23 mouse cellular contexts compared by ENCODE assay signal in the genomic region with DNA sequence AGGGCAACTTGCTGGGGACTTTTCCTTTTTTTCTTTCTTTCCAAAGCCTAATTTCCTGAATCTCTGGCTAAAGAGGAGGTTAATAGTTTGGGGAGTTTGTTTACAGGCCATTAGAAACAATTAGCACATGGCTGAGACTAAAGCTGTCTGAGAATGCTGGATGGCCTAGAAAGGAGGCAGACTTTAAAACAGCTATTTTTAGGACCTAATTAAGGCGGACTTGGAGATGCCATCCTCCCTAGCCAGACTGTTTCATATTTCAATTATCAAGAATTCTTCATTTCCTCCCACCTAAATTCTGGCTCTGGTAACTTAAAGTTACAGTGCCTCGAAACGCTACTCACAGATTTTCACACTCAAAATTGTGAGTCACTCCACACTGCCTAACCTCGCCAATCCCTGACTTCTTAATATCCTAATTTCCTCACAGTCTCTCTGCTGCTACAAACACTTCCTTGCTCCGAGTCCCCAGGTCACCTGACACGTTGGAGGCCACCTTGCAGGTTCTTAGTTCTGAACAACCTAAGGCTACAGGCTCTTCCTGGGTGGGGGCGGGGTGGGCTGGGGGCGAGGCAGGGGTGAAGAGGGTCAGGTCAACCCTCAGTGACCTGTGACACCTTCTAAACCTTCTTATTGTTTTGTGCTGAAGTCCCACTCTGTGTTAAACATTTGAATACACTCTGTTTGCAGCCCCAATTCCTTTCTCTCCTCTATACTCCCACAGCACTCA.
DNase-seq lines count a peak whose midpoint lies in the region; ATAC-seq and TF ChIP-seq lines count a peak whose summit lies in the region.
"Had no signal": no experiment of that assay in that cellular context is flagged by ENCODE, and none has a peak within 500 bp of the region (broad histone marks: within the 10 kb centered on the region; RNA-seq: fewer than 3 reads in every experiment).

No protein-coding gene starts in this region.

- peak; percentile 10 for DNase-seq in hindbrain, postnatal 0 days (ENCODE audit: low spot score)
- DNase-seq in midbrain, postnatal 0 days (ENCODE audit: low spot score), result peak; percentile 36
- no peak for DNase-seq in midbrain, embryonic 11.5 days (ENCODE audit: low spot score, missing footprints)
- peak; percentile 79 for DNase-seq in brain, adult 2 months (ENCODE audit: low read depth, low spot score)
- no peak for DNase-seq in gastrocnemius, adult 2 months
- no peak for DNase-seq in neural tube, embryonic 10.5 days (ENCODE audit: extremely low spot score, low spot score)
- DNase-seq: adrenal gland, postnatal 36 days; cerebellum, adult 8-10 months; heart, postnatal 4 days; kidney, adult 8-10 months; left cerebral cortex, postnatal 4 days; lung, adult 2 months; thymus, postnatal 25 days had no signal

- no peak overlapping the region for H3K4me2 ChIP-seq in hindbrain, postnatal 0 days (ENCODE audit: low read depth, low read length)
- H3K4me2 ChIP-seq in hindbrain, embryonic 16.5 days (ENCODE audit: low read length), result no peak overlapping the region
- H3K4me2 ChIP-seq in midbrain, postnatal 0 days (ENCODE audit: low read depth, low read length, poor library complexity, severe bottlenecking), result no peak overlapping the region
- H3K4me2 ChIP-seq in midbrain, embryonic 11.5 days, result no peak overlapping the region
- H3K4me2 ChIP-seq: embryonic facial prominence, embryonic 12.5 days; heart, embryonic 15.5 days; liver, embryonic 11.5 days had no signal

- intact Hi-C loops in gastrocnemius, adult 2 months (cut with DNase I), result no loop called here

- H3K9ac ChIP-seq in hindbrain, postnatal 0 days (replicated peaks; ENCODE audit: low read length), result no peak overlapping the region
- H3K9ac ChIP-seq in hindbrain, embryonic 16.5 days (ENCODE audit: low read depth, low read length), result no peak overlapping the region
- no peak overlapping the region for H3K9ac ChIP-seq in midbrain, postnatal 0 days (replicated peaks; ENCODE audit: low read length, poor library complexity, severe bottlenecking)
- no peak overlapping the region for H3K9ac ChIP-seq in midbrain, embryonic 11.5 days (ENCODE audit: low read length)
- H3K9ac ChIP-seq: embryonic facial prominence, embryonic 12.5 days; heart, embryonic 15.5 days had no signal

- H3K4me3 ChIP-seq in hindbrain, postnatal 0 days (ENCODE audit: low read length), result no peak overlapping the region
- H3K4me3 ChIP-seq in hindbrain, embryonic 16.5 days (ENCODE audit: low read length), result no peak overlapping the region
- no peak overlapping the region for H3K4me3 ChIP-seq in midbrain, postnatal 0 days (ENCODE audit: low read depth, low read length)
- no peak overlapping the region for H3K4me3 ChIP-seq in midbrain, embryonic 11.5 days (ENCODE audit: low read depth, low read length)
- H3K4me3 ChIP-seq in gastrocnemius, adult 2 months, result no peak overlapping the region
- H3K4me3 ChIP-seq: embryonic facial prominence, embryonic 12.5 days; heart, embryonic 15.5 days; left cerebral cortex, adult 2 months; megakaryocyte, embryonic 14.5 days had no signal

- 49% methylated on average over 8 of the region's 8 CpGs for WGBS in hindbrain, postnatal 0 days
- WGBS in hindbrain, embryonic 16.5 days, result 43% methylated on average over 8 of the region's 8 CpGs
- whole genome bisulfite sequencing in midbrain, postnatal 0 days, result 52% methylated on average over 8 of the region's 8 CpGs
- WGBS in midbrain, embryonic 11.5 days, result 42% methylated on average over 8 of the region's 8 CpGs

- no peaks in the 10 kb centered on the region for H3K9me3 ChIP-seq in hindbrain, postnatal 0 days (ENCODE audit: low read length)
- no peaks in the 10 kb centered on the region for H3K9me3 ChIP-seq in hindbrain, embryonic 16.5 days (ENCODE audit: control insufficient read depth, low read length)
- no peaks in the 10 kb centered on the region for H3K9me3 ChIP-seq in midbrain, postnatal 0 days (ENCODE audit: low read length)
- no peaks in the 10 kb centered on the region for H3K9me3 ChIP-seq in midbrain, embryonic 11.5 days (ENCODE audit: control insufficient read depth, low read length)
- H3K9me3 ChIP-seq: embryonic facial prominence, embryonic 12.5 days; G1E; heart, embryonic 15.5 days had no signal

- no peak for ATAC-seq in hindbrain, postnatal 0 days
- ATAC-seq in hindbrain, embryonic 16.5 days, result no peak
- ATAC-seq in midbrain, postnatal 0 days (ENCODE audit: low FRiP score), result no peak
- ATAC-seq in midbrain, embryonic 11.5 days (ENCODE audit: low FRiP score), result no peak
- ATAC-seq: forebrain, embryonic 14.5 days; inflammation-experienced regulatory T-cells, adult 6 months; midbrain, embryonic 16.5 days had no signal

- no peaks in the 10 kb centered on the region for H3K27me3 ChIP-seq in hindbrain, postnatal 0 days (ENCODE audit: insufficient read depth, low read length)
- H3K27me3 ChIP-seq in hindbrain, embryonic 16.5 days (replicated peaks; ENCODE audit: control insufficient read depth, insufficient read depth, low read length), result no peaks in the 10 kb centered on the region
- H3K27me3 ChIP-seq in midbrain, postnatal 0 days (ENCODE audit: insufficient read depth, low read length), result no peaks in the 10 kb centered on the region
- H3K27me3 ChIP-seq in midbrain, embryonic 11.5 days (ENCODE audit: control insufficient read depth, insufficient read depth, low read length), result no peaks in the 10 kb centered on the region
- H3K27me3 ChIP-seq: embryonic facial prominence, embryonic 12.5 days; heart, embryonic 15.5 days; megakaryocyte, embryonic 14.5 days had no signal

- H3K4me1 ChIP-seq in hindbrain, postnatal 0 days (ENCODE audit: insufficient read depth, low read length), result no peaks in the 10 kb centered on the region
- no peaks in the 10 kb centered on the region for H3K4me1 ChIP-seq in hindbrain, embryonic 16.5 days (ENCODE audit: control insufficient read depth, insufficient read depth, low read depth, low read length)
- no peaks in the 10 kb centered on the region for H3K4me1 ChIP-seq in midbrain, postnatal 0 days (ENCODE audit: insufficient read depth, low read length)
- no peaks in the 10 kb centered on the region; the same call in 1 of the 2 replicates for H3K4me1 ChIP-seq in midbrain, embryonic 11.5 days (ENCODE audit: control insufficient read depth, insufficient read depth, low read length)
- H3K4me1 ChIP-seq: embryonic facial prominence, embryonic 12.5 days; megakaryocyte, embryonic 14.5 days had no signal

- H3K27ac ChIP-seq in hindbrain, postnatal 0 days, result no peak overlapping the region
- H3K27ac ChIP-seq in hindbrain, embryonic 16.5 days (ENCODE audit: low read depth, low read length), result no peak overlapping the region
- H3K27ac ChIP-seq in midbrain, postnatal 0 days (ENCODE audit: low read depth, low read length), result no peak overlapping the region
- H3K27ac ChIP-seq in midbrain, embryonic 11.5 days (ENCODE audit: low read depth, low read length), result no peak overlapping the region
- H3K27ac ChIP-seq in gastrocnemius, adult 2 months, result no peak overlapping the region
- H3K27ac ChIP-seq: embryonic facial prominence, embryonic 12.5 days; heart, embryonic 15.5 days; left cerebral cortex, adult 2 months had no signal

- no peak for TF ChIP-seq CTCF in hindbrain, postnatal 0 days (IDR thresholded peaks at IDR 0.05; ENCODE audit: low read depth)
- no peak for TF ChIP-seq CTCF in midbrain, postnatal 0 days (IDR thresholded peaks at IDR 0.05)
- no peak for TF ChIP-seq CTCF in gastrocnemius, adult 2 months (IDR thresholded peaks at IDR 0.05)

- no peaks in the 10 kb centered on the region for H3K36me3 ChIP-seq in hindbrain, postnatal 0 days (ENCODE audit: insufficient read depth, low read length)
- no peaks in the 10 kb centered on the region for H3K36me3 ChIP-seq in hindbrain, embryonic 16.5 days (ENCODE audit: control insufficient read depth, insufficient read depth, low read length)
- H3K36me3 ChIP-seq in midbrain, postnatal 0 days (ENCODE audit: insufficient read depth, low read length), result no peaks in the 10 kb centered on the region
- no peaks in the 10 kb centered on the region for H3K36me3 ChIP-seq in midbrain, embryonic 11.5 days (ENCODE audit: control insufficient read depth, insufficient read depth, low read length)
- H3K36me3 ChIP-seq: embryonic facial prominence, embryonic 12.5 days; G1E; heart, embryonic 15.5 days had no signal

Comparison
In these comparisons a context has a peak if more than half of its experiments do, and no peak if none do; other contexts are left out.
1. DNase-seq: peak in hindbrain, postnatal 0 days (single experiment), midbrain, postnatal 0 days (single experiment) and brain, adult 2 months (single experiment); none in midbrain, embryonic 11.5 days (single experiment), gastrocnemius, adult 2 months (single experiment) and neural tube, embryonic 10.5 days (single experiment).